Mouse (Mus musculus): Measurements from ENCODE around the gene Tsen54. TPM values are rescaled to one million over a fixed set of nuclear protein-coding genes. Genes with fewer than 3 reads are reported as not detected.
A peak's percentile ranks its signal among the peaks of the same experiment; 100 is the strongest.

The Tsen54 gene
- polyA plus RNA-seq, 1 experiment = 15.6 TPM

GRCm38 (mm10) chr11:115813507-115814296 is 822 bp upstream of the Tsen54 start, which contains the start of gene Caskin2:
Caskin2 (minus strand) TSS chr11:115813639.
- peak within 1 kb of the TSS; percentile 48 for H3K4me3 ChIP-seq
- TF ChIP-seq TCF12 (IDR thresholded peaks at IDR 0.05; ENCODE audit: insufficient read depth, poor library complexity, severe bottlenecking) = no peak
- no peak for TF ChIP-seq E2F4 (IDR thresholded peaks at IDR 0.05; ENCODE audit: insufficient read depth)
- TF ChIP-seq TCF3 (IDR thresholded peaks at IDR 0.05; ENCODE audit: insufficient read length, low read depth) = no peak
- TF ChIP-seq REST (IDR thresholded peaks at IDR 0.05; ENCODE audit: insufficient read depth, insufficient read length) = peak; percentile 78
- TF ChIP-seq MYOG (IDR thresholded peaks at IDR 0.05; ENCODE audit: control insufficient read depth in 1 of 3, insufficient read depth in 1 of 3, insufficient read length in 2 of 3, low read depth in 2 of 3) = no peak
- no peak for TF ChIP-seq USF1 (IDR thresholded peaks at IDR 0.05; ENCODE audit: low read depth)
- TF ChIP-seq POLR2A (IDR thresholded peaks at IDR 0.05; ENCODE audit: insufficient read length, low read depth) = peak; percentile 50
- no peak for TF ChIP-seq MYOD1 (IDR thresholded peaks at IDR 0.05; ENCODE audit: control insufficient read depth in 1 of 3, insufficient read length in 2 of 3, low read depth in 2 of 3)
- TF ChIP-seq POLR2AphosphoS2 (IDR thresholded peaks at IDR 0.05; ENCODE audit: insufficient read length, low read depth) = peak; percentile 39
- TF ChIP-seq CEBPB (IDR thresholded peaks at IDR 0.05; ENCODE audit: insufficient read depth, poor library complexity, severe bottlenecking) = no peak
- TF ChIP-seq MAX (IDR thresholded peaks at IDR 0.05; ENCODE audit: low read depth) = no peak
- TF ChIP-seq SRF (IDR thresholded peaks at IDR 0.05; ENCODE audit: control insufficient read depth, insufficient read length, low read depth) = no peak
- H3K27me3 ChIP-seq (ENCODE audit: control insufficient read depth, insufficient read depth, insufficient read length) = no peaks in the 10 kb centered on the region
- peaks cover 4% of the 10 kb centered on the region for H3K79me2 ChIP-seq (ENCODE audit: control insufficient read depth, insufficient read depth)
- H3K4me2 ChIP-seq (ENCODE audit: low read depth) = peak within 1 kb of the TSS; percentile 90
- peak within 1 kb of the TSS; percentile 67 for H3ac ChIP-seq (ENCODE audit: control insufficient read depth, insufficient read length)
- H3K36me3 ChIP-seq (ENCODE audit: control insufficient read depth, insufficient read depth) = no peaks in the 10 kb centered on the region

- Histone ChIP-seq H3K27me3 (ENCODE audit: control insufficient read depth, insufficient read depth, insufficient read length) (no peaks in the 10 kb centered on the region), H3K36me3 (ENCODE audit: control insufficient read depth, insufficient read depth) (no peaks in the 10 kb centered on the region)
- no peak for TF ChIP-seq MYOG (IDR thresholded peaks at IDR 0.05; ENCODE audit: control insufficient read depth in 1 of 3, insufficient read depth in 1 of 3, insufficient read length in 2 of 3, low read depth in 2 of 3)
- TF ChIP-seq REST (IDR thresholded peaks at IDR 0.05; ENCODE audit: insufficient read depth, insufficient read length) = no peak
- no peak for TF ChIP-seq MYOD1 (IDR thresholded peaks at IDR 0.05; ENCODE audit: control insufficient read depth in 1 of 3, insufficient read length in 2 of 3, low read depth in 2 of 3)
- no peak for TF ChIP-seq MAX (IDR thresholded peaks at IDR 0.05; ENCODE audit: low read depth)
- TF ChIP-seq POLR2A (IDR thresholded peaks at IDR 0.05; ENCODE audit: insufficient read length, low read depth) = no peak
- TF ChIP-seq TCF3 (IDR thresholded peaks at IDR 0.05; ENCODE audit: insufficient read length, low read depth) = no peak
- TF ChIP-seq USF1 (IDR thresholded peaks at IDR 0.05; ENCODE audit: low read depth) = no peak
- no peak for TF ChIP-seq CEBPB (IDR thresholded peaks at IDR 0.05; ENCODE audit: insufficient read depth, poor library complexity, severe bottlenecking)
- TF ChIP-seq SRF (IDR thresholded peaks at IDR 0.05; ENCODE audit: control insufficient read depth, insufficient read length, low read depth) = no peak
Measured at GRCm38 (mm10) chr11:115817331-115817730, 2.8 kb downstream of the Tsen54 start.

GRCm38 (mm10) chr11:115819915-115820623 is 5.5 kb downstream of the Tsen54 start:
- TF ChIP-seq E2F4 (IDR thresholded peaks at IDR 0.05; ENCODE audit: insufficient read depth) = no peak
- no peak for TF ChIP-seq POLR2A (IDR thresholded peaks at IDR 0.05; ENCODE audit: insufficient read length, low read depth)
- no peak for TF ChIP-seq MYOD1 (IDR thresholded peaks at IDR 0.05; ENCODE audit: control insufficient read depth in 1 of 3, insufficient read length in 2 of 3, low read depth in 2 of 3)
- no peak for TF ChIP-seq USF1 (IDR thresholded peaks at IDR 0.05; ENCODE audit: low read depth)
- no peak for TF ChIP-seq SRF (IDR thresholded peaks at IDR 0.05; ENCODE audit: control insufficient read depth, insufficient read length, low read depth)
- no peak for TF ChIP-seq MAX (IDR thresholded peaks at IDR 0.05; ENCODE audit: low read depth)
- no peak for TF ChIP-seq POLR2AphosphoS2 (IDR thresholded peaks at IDR 0.05; ENCODE audit: insufficient read length, low read depth)
- no peak for TF ChIP-seq CEBPB (IDR thresholded peaks at IDR 0.05; ENCODE audit: insufficient read depth, poor library complexity, severe bottlenecking)
- peaks cover 5% of the 10 kb centered on the region for H3K27me3 ChIP-seq (ENCODE audit: control insufficient read depth, insufficient read depth, insufficient read length)
- no peak overlapping the region for H3K4me3 ChIP-seq
- H3K4me2 ChIP-seq (ENCODE audit: low read depth) = no peak overlapping the region
- H3K79me2 ChIP-seq (ENCODE audit: control insufficient read depth, insufficient read depth) = no peaks in the 10 kb centered on the region
- H3ac ChIP-seq (ENCODE audit: control insufficient read depth, insufficient read length) = no peak overlapping the region
- no peaks in the 10 kb centered on the region for H3K36me3 ChIP-seq (ENCODE audit: control insufficient read depth, insufficient read depth)

More at GRCm38 (mm10) chr11:115817331-115817730, 2.8 kb downstream of the Tsen54 start:
- Histone ChIP-seq H3K4me3 (no peak overlapping the region), H3ac (ENCODE audit: control insufficient read depth, insufficient read length) (no peak overlapping the region), H3K4me2 (ENCODE audit: low read depth) (no peak overlapping the region), H3K79me2 (ENCODE audit: control insufficient read depth, insufficient read depth) (peaks cover 4% of the 10 kb centered on the region)

- no peaks in the 10 kb centered on the region for H3K79me2 ChIP-seq (ENCODE audit: control insufficient read depth, insufficient read depth)
- peaks cover 5% of the 10 kb centered on the region for H3K27me3 ChIP-seq (ENCODE audit: control insufficient read depth, insufficient read depth, insufficient read length)
- no peak overlapping the region for H3ac ChIP-seq (ENCODE audit: control insufficient read depth, insufficient read length)
- no peak overlapping the region for H3K4me2 ChIP-seq (ENCODE audit: low read depth)
- no peak overlapping the region for H3K4me3 ChIP-seq
- no peak for TF ChIP-seq SRF (IDR thresholded peaks at IDR 0.05; ENCODE audit: control insufficient read depth, insufficient read length, low read depth)
- TF ChIP-seq TCF3 (IDR thresholded peaks at IDR 0.05; ENCODE audit: insufficient read length, low read depth) = no peak
- no peak for TF ChIP-seq USF1 (IDR thresholded peaks at IDR 0.05; ENCODE audit: low read depth)
- no peaks in the 10 kb centered on the region for H3K36me3 ChIP-seq (ENCODE audit: control insufficient read depth, insufficient read depth)
Measured at GRCm38 (mm10) chr11:115821001-115821400, 6.5 kb downstream of the Tsen54 start.

Data from myocyte (in vitro differentiated cells).